Mouse (Mus musculus) kidney, embryonic 16.5 days (tissue): ENCODE data around the gene Shpk. TPM values are rescaled to one million over a fixed set of nuclear protein-coding genes. Genes with fewer than 3 reads are reported as not detected.

ENCODE experiments used
- ATAC-seq: fragments of 200-750 bp; cut with Nextera tagmentation; 2 replicates; pipeline ENCODE4 v1.8.0; 2017; ENCODE audit warnings: moderate TSS enrichment; ENCODE audit not compliant: low FRiP score, low TSS enrichment
- H3K27ac ChIP-seq: fragments of 300-500 bp; sonication (generic); 2 replicates; pipeline ENCODE4 v1.5.1; 2014; ENCODE audit warnings: low read length
- H3K27me3 ChIP-seq: fragments of 300-500 bp; sonication (generic); 2 replicates; pipeline ENCODE4 v1.6.1; 2014; ENCODE audit warnings: low read length, control low read depth, mixed read lengths; ENCODE audit not compliant: insufficient read depth
- H3K36me3 ChIP-seq: fragments of 300-500 bp; sonication (generic); 2 replicates; pipeline ENCODE4 v1.6.1; 2014; ENCODE audit warnings: low read length, control low read depth, mixed read lengths; ENCODE audit not compliant: insufficient read depth
- H3K4me1 ChIP-seq: fragments of 300-500 bp; sonication (generic); 2 replicates; pipeline ENCODE4 v1.6.1; 2014; ENCODE audit warnings: low read length, control low read depth, mixed read lengths; ENCODE audit not compliant: insufficient read depth
- H3K4me2 ChIP-seq: fragments of 300-500 bp; sonication (generic); replicated peaks from 2 replicates; pipeline ENCODE4 v1.6.1; 2014; ENCODE audit warnings: low read depth, low read length
- H3K4me3 ChIP-seq: fragments of 300-500 bp; sonication (generic); 2 replicates; pipeline ENCODE4 v1.5.1; 2014; ENCODE audit warnings: mild to moderate bottlenecking, low read length
- H3K9ac ChIP-seq: fragments of 300-500 bp; sonication (generic); replicated peaks from 2 replicates; pipeline ENCODE4 v1.6.1; 2014; ENCODE audit warnings: low read length
- H3K9me3 ChIP-seq: fragments of 300-500 bp; sonication (generic); 2 replicates; pipeline ENCODE4 v1.6.1; 2016; ENCODE audit warnings: low read length, control low read depth
- WGBS: fragments of 180-500 bp; shearing (Covaris S2); extraction: QIAGEN DNeasy Blood & Tissue Kit; methylation state at CpG from one replicate; pipeline ENCODE4 v1.1.7; 2014; 5-methylcytosine and 5-hydroxymethylcytosine counted together
- polyA plus RNA-seq: library from polyadenylated mRNA; unstranded; fragments of >200 nt; fragmentation: Nextera tagmentation; extraction: Ambion mirVana; gene quantifications from 2 replicates; pipeline ENCODE4 v1.2.1, GENCODE M21; 2015

Gene Shpk
- 2.4 and 2.6 TPM in 2 replicates for polyA plus RNA-seq

GRCm38 (mm10) chr11:73199230-73199712 lies at the start of gene Shpk:
Gene Shpk (plus strand): TSS chr11:73199460.
- Histone ChIP-seq H3K4me1 (peaks cover 15% of the 10 kb centered on the region), H3K27me3 (no peaks in the 10 kb centered on the region), H3K9ac (peak within 1 kb of the TSS; percentile 87), H3K36me3 (no peaks in the 10 kb centered on the region), H3K4me3 (peak within 1 kb of the TSS; percentile 78), H3K27ac (no peak within 1 kb of the TSS), H3K4me2 (peak within 1 kb of the TSS; percentile 89), H3K9me3 (no peaks in the 10 kb centered on the region)
- under 1% methylated on average over 32 of the region's 32 CpGs for WGBS
- ATAC-seq = peak; percentile 98

DNA sequence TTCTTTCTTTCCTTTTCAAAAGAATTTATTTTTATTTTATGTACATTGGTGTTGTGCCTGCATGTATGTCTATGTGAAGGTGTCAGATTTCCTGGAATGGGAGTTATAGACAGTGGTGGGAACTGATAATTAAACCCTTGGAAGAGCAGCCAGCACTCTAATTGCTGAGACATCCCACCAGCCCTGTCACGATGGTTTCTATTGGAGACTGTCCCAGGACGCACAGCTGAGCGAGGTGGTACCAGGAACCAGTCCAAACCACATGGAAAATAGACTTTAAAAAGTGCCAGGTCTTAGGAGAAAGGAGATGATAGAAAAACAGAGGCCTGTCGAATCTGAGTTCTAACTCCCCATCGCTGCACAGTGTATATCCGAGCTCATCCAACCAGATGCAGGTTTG lies 44.2 kb upstream of the Shpk start:
- Histone ChIP-seq H3K36me3 (no peaks in the 10 kb centered on the region), H3K4me3 (no peak overlapping the region), H3K27ac (no peak overlapping the region), H3K27me3 (peaks cover 15% of the 10 kb centered on the region), H3K9me3 (no peaks in the 10 kb centered on the region), H3K9ac (no peak overlapping the region), H3K4me2 (no peak overlapping the region), H3K4me1 (no peaks in the 10 kb centered on the region)
- WGBS = 74% methylated on average over 6 of the region's 6 CpGs
- ATAC-seq = no peak

DNA sequence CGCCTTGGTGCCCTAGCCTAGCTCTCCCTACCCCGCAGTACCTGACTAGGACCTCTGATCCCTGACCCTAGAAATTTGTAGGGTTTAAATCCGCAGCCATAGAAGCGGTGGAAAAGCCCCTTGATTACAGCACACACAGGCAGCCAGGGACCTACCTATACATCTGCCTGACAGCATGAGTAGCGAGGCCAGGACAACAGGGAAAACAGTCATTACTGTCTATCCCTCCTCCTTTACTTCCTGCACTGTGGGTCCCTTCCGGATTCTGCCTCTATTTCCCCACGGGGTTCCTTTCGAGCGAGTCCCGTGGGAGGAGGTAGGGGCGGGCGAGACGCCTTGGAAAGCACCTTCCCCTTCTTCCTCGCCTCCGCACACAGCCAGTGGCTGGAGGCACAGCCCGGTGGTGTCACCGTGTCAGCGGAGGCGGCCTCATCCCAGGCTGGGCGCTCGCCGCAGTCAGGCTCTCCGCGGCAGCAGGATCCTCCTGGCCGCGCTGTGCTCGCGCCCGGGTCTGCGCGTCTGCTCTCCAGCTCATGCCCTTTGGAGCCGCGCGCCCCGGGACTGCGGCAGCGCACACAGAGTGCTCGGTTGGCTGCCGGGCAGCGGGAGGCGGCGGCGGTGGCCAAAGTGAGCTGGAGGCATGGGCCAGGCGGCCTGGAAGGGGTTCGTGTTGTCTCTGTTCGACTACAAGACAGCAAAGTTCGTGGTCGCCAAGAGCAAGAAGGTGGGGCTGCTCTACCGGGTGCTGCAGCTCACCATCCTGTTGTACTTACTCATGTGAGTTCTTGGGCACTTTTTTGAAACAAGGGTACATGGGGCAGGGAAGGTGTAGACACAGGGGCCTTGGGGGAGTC lies 39.1 kb upstream of the Shpk start, which contains the start of gene P2rx5:
Gene P2rx5 (plus strand): TSS at position 465 of the 854 bp plus-strand sequence.
- Histone ChIP-seq H3K9ac (peak within 1 kb of the TSS; percentile 63), H3K27ac (no peak within 1 kb of the TSS), H3K36me3 (no peaks in the 10 kb centered on the region), H3K9me3 (no peaks in the 10 kb centered on the region), H3K27me3 (peaks cover 23% of the 10 kb centered on the region), H3K4me3 (peak within 1 kb of the TSS; percentile 46), H3K4me2 (peak within 1 kb of the TSS; percentile 86), H3K4me1 (peaks cover 8% of the 10 kb centered on the region)
- peak; percentile 87 for ATAC-seq
- WGBS = 2% methylated on average over 49 of the region's 49 CpGs

DNA sequence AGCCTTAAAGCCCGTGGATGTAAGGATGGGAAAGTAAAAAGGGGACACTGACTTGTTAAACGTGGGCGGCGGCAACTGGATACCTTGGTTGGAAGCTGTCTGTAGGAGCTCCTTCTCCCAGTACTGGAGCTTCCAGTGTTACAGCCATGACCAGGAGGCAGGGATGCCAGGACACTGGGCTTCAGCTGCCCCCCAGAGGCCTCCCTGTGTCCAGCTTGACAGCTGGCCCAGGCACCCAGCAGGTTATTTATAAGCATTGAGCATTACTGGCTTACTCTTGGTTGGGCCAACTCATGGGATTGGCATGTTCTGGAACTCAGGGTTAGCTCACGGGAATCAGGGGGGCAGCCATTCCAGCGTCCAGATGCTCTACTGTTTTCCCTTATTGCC lies 38.5 kb upstream of the Shpk start:
- Histone ChIP-seq H3K4me3 (peak overlapping the region; percentile 46), H3K9ac (peak overlapping the region; percentile 63), H3K4me2 (peak overlapping the region; percentile 86), H3K36me3 (no peaks in the 10 kb centered on the region), H3K27me3 (peaks cover 23% of the 10 kb centered on the region), H3K27ac (no peak overlapping the region), H3K9me3 (no peaks in the 10 kb centered on the region), H3K4me1 (peaks cover 8% of the 10 kb centered on the region)
- 20% methylated on average over 6 of the region's 6 CpGs for WGBS
- peak; percentile 50 for ATAC-seq

DNA sequence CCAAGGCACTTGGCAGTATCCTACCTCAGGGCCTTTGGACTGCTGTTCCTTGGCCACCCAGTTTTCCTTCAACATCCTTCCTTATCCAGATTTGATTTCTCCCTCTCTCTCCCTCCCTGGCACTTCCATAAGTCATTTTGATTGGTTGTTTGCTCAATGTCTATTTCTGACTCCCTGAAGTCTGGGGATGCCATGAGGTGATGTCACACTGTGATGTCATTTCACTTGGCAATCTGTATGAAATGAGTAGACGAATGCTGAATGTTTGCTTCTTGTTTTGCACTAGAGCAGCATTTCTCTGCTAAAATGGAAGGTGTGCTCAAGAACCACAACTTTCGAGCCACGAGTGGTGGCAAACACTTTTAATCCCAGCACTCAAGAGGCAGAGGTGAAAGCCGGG lies 37.6 kb upstream of the Shpk start:
- Histone ChIP-seq H3K27me3 (peaks cover 23% of the 10 kb centered on the region), H3K4me1 (peaks cover 8% of the 10 kb centered on the region), H3K9ac (no peak overlapping the region), H3K4me3 (no peak overlapping the region), H3K9me3 (no peaks in the 10 kb centered on the region), H3K27ac (no peak overlapping the region), H3K4me2 (no peak overlapping the region), H3K36me3 (no peaks in the 10 kb centered on the region)
- WGBS = 84% methylated on average over 4 of the region's 4 CpGs
- ATAC-seq = no peak

- Histone ChIP-seq H3K4me1 (peaks cover 8% of the 10 kb centered on the region), H3K27ac (no peak overlapping the region), H3K4me2 (no peak overlapping the region), H3K27me3 (peaks cover 21% of the 10 kb centered on the region), H3K9ac (no peak overlapping the region), H3K4me3 (no peak overlapping the region), H3K36me3 (no peaks in the 10 kb centered on the region), H3K9me3 (no peaks in the 10 kb centered on the region)
- WGBS = 45% methylated on average over 5 of the region's 5 CpGs
- no peak for ATAC-seq
These were observed 37.0 kb upstream of the Shpk start for GRCm38 (mm10) chr11:73162284-73162683.

GRCm38 (mm10) chr11:73168071-73168470 lies 31.2 kb upstream of the Shpk start:
- Histone ChIP-seq H3K9me3 (no peaks in the 10 kb centered on the region), H3K4me3 (no peak overlapping the region), H3K9ac (no peak overlapping the region), H3K36me3 (no peaks in the 10 kb centered on the region; the same call in 1 of the 2 replicates), H3K4me1 (0 out of 2 replicates have a peak, but pooled peaks cover 10% of the 10 kb centered on the region), H3K4me2 (no peak overlapping the region), H3K27me3 (no peaks in the 10 kb centered on the region), H3K27ac (no peak overlapping the region)
- 78% methylated on average over 8 of the region's 8 CpGs for WGBS
- no peak for ATAC-seq

- Histone ChIP-seq H3K9me3 (no peaks in the 10 kb centered on the region), H3K4me1 (0 out of 2 replicates have a peak, but pooled peaks cover 10% of the 10 kb centered on the region), H3K36me3 (no peaks in the 10 kb centered on the region; the same call in 1 of the 2 replicates), H3K27me3 (no peaks in the 10 kb centered on the region), H3K27ac (no peak overlapping the region), H3K9ac (no peak overlapping the region), H3K4me3 (no peak overlapping the region), H3K4me2 (no peak overlapping the region)
- WGBS = 81% methylated on average over 6 of the region's 6 CpGs
- ATAC-seq = no peak
These were observed 30.7 kb upstream of the Shpk start for GRCm38 (mm10) chr11:73168576-73168975.

DNA sequence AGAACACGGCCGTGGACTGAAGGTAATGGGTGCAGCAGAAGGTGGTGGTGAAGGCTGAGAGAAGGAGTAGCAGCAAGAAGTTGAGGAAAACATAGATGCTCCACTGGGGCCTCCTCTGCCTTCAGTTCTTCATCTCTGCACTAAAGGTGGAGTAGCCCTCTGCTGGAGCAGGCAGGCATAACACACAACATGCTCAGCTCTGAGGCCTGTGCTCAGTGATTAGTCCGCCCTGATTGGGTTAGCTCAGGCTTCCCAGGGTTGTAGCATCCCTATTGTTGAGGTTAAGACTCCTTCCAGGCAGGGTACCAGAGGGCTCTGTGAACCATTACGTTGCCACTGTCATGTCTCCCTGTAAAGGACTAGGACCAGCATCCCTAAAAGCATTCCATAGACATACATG lies 30.0 kb upstream of the Shpk start:
- no peak overlapping the region for H3K27ac ChIP-seq
- no peak overlapping the region for H3K4me3 ChIP-seq
- H3K36me3 ChIP-seq = peaks cover 4% of the 10 kb centered on the region
- 49% methylated on average over 4 of the region's 4 CpGs for WGBS
- H3K4me1 ChIP-seq = peaks cover 10% of the 10 kb centered on the region; the same call in 1 of the 2 replicates
- no peak overlapping the region for H3K4me2 ChIP-seq
- H3K9me3 ChIP-seq = no peaks in the 10 kb centered on the region
- no peak overlapping the region for H3K9ac ChIP-seq
- no peaks in the 10 kb centered on the region for H3K27me3 ChIP-seq
- 0 out of 2 replicates have a peak, but pooled peaks have one; percentile 39 for ATAC-seq

- WGBS = 45% methylated on average over 5 of the region's 5 CpGs
- no peak overlapping the region for H3K4me2 ChIP-seq
- peaks cover 27% of the 10 kb centered on the region for H3K4me1 ChIP-seq
- H3K9me3 ChIP-seq = no peaks in the 10 kb centered on the region
- no peak overlapping the region for H3K4me3 ChIP-seq
- no peak overlapping the region for H3K27ac ChIP-seq
- no peak overlapping the region for H3K9ac ChIP-seq
- ATAC-seq = no peak
- no peaks in the 10 kb centered on the region for H3K27me3 ChIP-seq
- peaks cover 10% of the 10 kb centered on the region for H3K36me3 ChIP-seq
These were observed 27.1 kb upstream of the Shpk start for GRCm38 (mm10) chr11:73172186-73172585.
